Comparison of ENCODE assay signal across 8 mouse cellular contexts in genomic region chr12:24600806-24601205, GRCm38 (mm10). TPM values are rescaled to one million over a fixed set of nuclear protein-coding genes. Genes with fewer than 3 reads are reported as not detected.
DNase-seq lines count a peak whose midpoint lies in the region; ATAC-seq lines count a peak whose summit lies in the region.

No protein-coding gene starts in this region.

- H3K36me3 ChIP-seq in hindbrain, embryonic 12.5 days: no peaks in the 10 kb centered on the region
- H3K36me3 ChIP-seq in lung, embryonic 16.5 days (ENCODE audit: control insufficient read depth, insufficient read depth, low read length): no peaks in the 10 kb centered on the region

- no peak overlapping the region for H3K4me3 ChIP-seq in hindbrain, embryonic 12.5 days
- H3K4me3 ChIP-seq in lung, embryonic 16.5 days (ENCODE audit: low read length): no peak overlapping the region

- ATAC-seq in hindbrain, embryonic 12.5 days (ENCODE audit: low FRiP score): peak; percentile 82
- peak; percentile 78 for ATAC-seq in lung, embryonic 16.5 days (ENCODE audit: low read depth)

- no peaks in the 10 kb centered on the region for H3K9me3 ChIP-seq in hindbrain, embryonic 12.5 days (replicated peaks)
- H3K9me3 ChIP-seq in lung, embryonic 16.5 days (ENCODE audit: control insufficient read depth, low read length): no peaks in the 10 kb centered on the region

- peak; percentile 83 for DNase-seq in R1 (ENCODE audit: low read depth, low spot score)
- DNase-seq in cerebellum, postnatal 14 days: peak; percentile 85 to 87
- DNase-seq in frontal cortex, postnatal 14 days (ENCODE audit: low spot score in 2 of 2): peak; percentile 54 to 70
- DNase-seq in layer of hippocampus, adult 9-11 months: peak; percentile 84
- peak; percentile 77 for DNase-seq in ovary, postnatal 14 days (ENCODE audit: low spot score)
- DNase-seq in thymus, postnatal 10 days (ENCODE audit: low spot score in 2 of 2): peak; percentile 43 to 78

- no peak overlapping the region for H3K9ac ChIP-seq in hindbrain, embryonic 12.5 days
- H3K9ac ChIP-seq in lung, embryonic 16.5 days (ENCODE audit: low read length): no peak overlapping the region

- no peaks in the 10 kb centered on the region for H3K4me1 ChIP-seq in hindbrain, embryonic 12.5 days
- no peaks in the 10 kb centered on the region for H3K4me1 ChIP-seq in lung, embryonic 16.5 days (replicated peaks; ENCODE audit: control insufficient read depth, insufficient read depth, low read length)

- H3K4me2 ChIP-seq in hindbrain, embryonic 12.5 days (replicated peaks): no peak overlapping the region
- H3K4me2 ChIP-seq in lung, embryonic 16.5 days (ENCODE audit: low read depth, low read length): no peak overlapping the region

- 3% methylated on average over 9 of the region's 9 CpGs for WGBS in hindbrain, embryonic 12.5 days
- 5% methylated on average over 9 of the region's 9 CpGs for WGBS in lung, embryonic 16.5 days

- H3K27ac ChIP-seq in hindbrain, embryonic 12.5 days: no peak overlapping the region
- H3K27ac ChIP-seq in lung, embryonic 16.5 days (ENCODE audit: low read length): no peak overlapping the region

- H3K27me3 ChIP-seq in hindbrain, embryonic 12.5 days: 0 out of 2 replicates have a peak, but pooled peaks cover 3% of the 10 kb centered on the region
- H3K27me3 ChIP-seq in lung, embryonic 16.5 days (ENCODE audit: control insufficient read depth, insufficient read depth, low read depth, low read length): no peaks in the 10 kb centered on the region

RNA-seq across cellular contexts. Expression of gene Grhl1, which starts 28.7 kb away (rescaled TPM):
- 0.73 and 0.75 TPM in 2 replicates for polyA plus RNA-seq in hindbrain, embryonic 12.5 days (2016; fragmentation: Nextera tagmentation; extraction: Ambion mirVana)
- polyA plus RNA-seq in lung, embryonic 16.5 days (2015; fragmentation: Nextera tagmentation; extraction: Ambion mirVana): 4.1 and 4.2 TPM in 2 replicates

RNA-seq across cellular contexts. Expression of gene Klf11, which starts 50.3 kb away (rescaled TPM):
- 17.0 and 18.0 TPM in 2 replicates for polyA plus RNA-seq in hindbrain, embryonic 12.5 days (2016; fragmentation: Nextera tagmentation; extraction: Ambion mirVana)
- 15.7 and 15.8 TPM in 2 replicates for polyA plus RNA-seq in lung, embryonic 16.5 days (2015; fragmentation: Nextera tagmentation; extraction: Ambion mirVana)
